Mouse (Mus musculus) forebrain, embryonic 15.5 days (tissue): Measurements from ENCODE around the gene Arpp21. TPM values are rescaled to one million over a fixed set of nuclear protein-coding genes. Genes with fewer than 3 reads are reported as not detected.
A peak's percentile ranks its signal among the peaks of the same experiment; 100 is the strongest.

ENCODE experiments used
- ATAC-seq: fragments of 200-750 bp; cut with Nextera tagmentation; replicated peaks from 2 replicates; pipeline ENCODE4 v1.8.0; 2017; ENCODE audit warnings: mild to moderate bottlenecking, moderate TSS enrichment, moderate library complexity
- H3K27ac ChIP-seq: fragments of 300-500 bp; sonication (generic); replicated peaks from 2 replicates; pipeline ENCODE4 v1.5.1; 2015; ENCODE audit warnings: mild to moderate bottlenecking, inconsistent platforms
- H3K27me3 ChIP-seq: fragments of 300-500 bp; sonication (generic); 2 replicates; pipeline ENCODE4 v1.6.1; 2015; ENCODE audit warnings: inconsistent platforms
- H3K36me3 ChIP-seq: fragments of 300-500 bp; sonication (generic); 2 replicates; pipeline ENCODE4 v1.6.1; 2015; ENCODE audit warnings: mild to moderate bottlenecking, inconsistent platforms
- H3K4me1 ChIP-seq: fragments of 300-500 bp; sonication (generic); 2 replicates; pipeline ENCODE4 v1.6.1; 2015; ENCODE audit warnings: inconsistent platforms
- H3K4me2 ChIP-seq: fragments of 300-500 bp; sonication (generic); replicated peaks from 2 replicates; pipeline ENCODE4 v1.6.1; 2015; ENCODE audit warnings: mild to moderate bottlenecking, inconsistent platforms
- H3K4me3 ChIP-seq: fragments of 300-500 bp; sonication (generic); 2 replicates; pipeline ENCODE4 v1.5.1; 2015; ENCODE audit warnings: mild to moderate bottlenecking, inconsistent platforms
- H3K9ac ChIP-seq: fragments of 300-500 bp; sonication (generic); replicated peaks from 2 replicates; pipeline ENCODE4 v1.6.1; 2015; ENCODE audit warnings: mild to moderate bottlenecking, inconsistent platforms
- H3K9me3 ChIP-seq: fragments of 300-500 bp; sonication (generic); 2 replicates; pipeline ENCODE4 v1.6.1; 2016; ENCODE audit warnings: inconsistent platforms
- WGBS: fragments of 180-500 bp; shearing (Covaris S2); methylation state at CpG from one replicate; pipeline ENCODE4 v1.1.7; 2015; ENCODE audit warnings: mixed read lengths; 5-methylcytosine and 5-hydroxymethylcytosine counted together
- polyA plus RNA-seq: library from polyadenylated mRNA; unstranded; fragments of >200 nt; fragmentation: Nextera tagmentation; extraction: Ambion mirVana; gene quantifications from 2 replicates; pipeline ENCODE4 v1.2.1, GENCODE M21; 2015

Arpp21 gene
- polyA plus RNA-seq, 1 experiment from 2014 or later, result 76.3 TPM

DNA sequence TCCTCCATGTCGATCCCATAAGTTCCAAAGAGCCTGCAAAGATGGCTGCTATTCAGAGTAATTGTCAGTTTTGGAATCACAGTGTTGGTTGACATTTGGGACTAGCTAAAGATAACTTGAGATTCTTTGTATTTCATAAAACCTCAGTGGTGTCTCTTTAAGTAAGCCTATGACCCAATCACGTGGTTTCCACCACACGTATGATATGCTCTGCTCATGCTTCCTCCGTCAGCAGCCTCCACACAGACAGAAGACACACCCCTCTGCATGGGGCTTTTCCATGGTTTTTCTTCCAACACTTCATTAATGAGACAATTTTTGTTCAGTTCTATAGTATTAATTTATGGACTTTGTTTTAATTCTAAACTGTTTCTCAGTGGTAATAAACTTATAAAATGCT is 71.1 kb downstream of the Arpp21 start:
- Histone ChIP-seq H3K9ac (no peak overlapping the region), H3K27me3 (no peaks in the 10 kb centered on the region), H3K36me3 (peaks cover 4% of the 10 kb centered on the region; the same call in 1 of the 2 replicates), H3K4me3 (no peak overlapping the region), H3K27ac (no peak overlapping the region), H3K9me3 (no peaks in the 10 kb centered on the region), H3K4me1 (no peaks in the 10 kb centered on the region), H3K4me2 (no peak overlapping the region)
- WGBS, result 85% methylated on average over 4 of the region's 4 CpGs
- ATAC-seq, result no peak

GRCm38 (mm10) chr9:112160981-112161380 is 74.8 kb downstream of the Arpp21 start:
- Histone ChIP-seq H3K27ac (no peak overlapping the region), H3K27me3 (no peaks in the 10 kb centered on the region), H3K4me2 (no peak overlapping the region), H3K9ac (no peak overlapping the region), H3K36me3 (peaks cover 6% of the 10 kb centered on the region; the same call in 1 of the 2 replicates), H3K9me3 (no peaks in the 10 kb centered on the region), H3K4me3 (no peak overlapping the region), H3K4me1 (no peaks in the 10 kb centered on the region)
- 21% methylated on average over 2 of the region's 2 CpGs for WGBS
- no peak for ATAC-seq

- no peak overlapping the region for H3K4me2 ChIP-seq
- no peak overlapping the region for H3K27ac ChIP-seq
- H3K9me3 ChIP-seq, result no peaks in the 10 kb centered on the region
- no peak for ATAC-seq
- no peak overlapping the region for H3K9ac ChIP-seq
- no peaks in the 10 kb centered on the region for H3K27me3 ChIP-seq
- H3K36me3 ChIP-seq, result peaks cover 17% of the 10 kb centered on the region; the same call in 1 of the 2 replicates
- H3K4me1 ChIP-seq, result no peaks in the 10 kb centered on the region
- H3K4me3 ChIP-seq, result no peak overlapping the region
- WGBS, result 86% methylated on average over 5 of the region's 5 CpGs
Measured at GRCm38 (mm10) chr9:112153972-112154371, 81.8 kb downstream of the Arpp21 start.

DNA sequence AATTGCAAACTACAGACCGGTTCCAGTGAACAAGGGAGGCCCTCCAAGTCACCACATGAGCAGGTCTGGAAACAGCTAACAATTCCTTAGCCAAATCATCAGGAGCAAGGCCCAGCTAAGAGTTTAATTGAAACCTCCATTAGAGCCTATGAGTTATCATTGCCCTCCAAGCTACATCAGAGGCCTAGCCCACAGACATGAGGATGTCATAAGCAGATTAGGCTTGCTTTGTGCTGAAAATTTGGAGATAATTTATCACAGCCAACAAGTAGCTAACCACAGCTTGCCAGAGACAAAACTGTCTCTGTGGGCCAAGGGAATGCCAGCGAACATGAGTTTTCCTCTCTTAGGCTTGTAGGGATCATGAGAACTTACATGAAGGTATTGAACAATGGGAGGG is 83.0 kb downstream of the Arpp21 start:
- peaks cover 17% of the 10 kb centered on the region; the same call in 1 of the 2 replicates for H3K36me3 ChIP-seq
- H3K4me2 ChIP-seq, result no peak overlapping the region
- no peaks in the 10 kb centered on the region for H3K9me3 ChIP-seq
- 87% methylated on average over 2 of the region's 2 CpGs for WGBS
- H3K4me1 ChIP-seq, result no peaks in the 10 kb centered on the region
- H3K9ac ChIP-seq, result no peak overlapping the region
- no peak overlapping the region for H3K4me3 ChIP-seq
- no peaks in the 10 kb centered on the region for H3K27me3 ChIP-seq
- no peak overlapping the region for H3K27ac ChIP-seq
- no peak for ATAC-seq

GRCm38 (mm10) chr9:112151177-112151576 is 84.6 kb downstream of the Arpp21 start:
- H3K4me1 ChIP-seq, result no peaks in the 10 kb centered on the region
- no peak for ATAC-seq
- H3K9me3 ChIP-seq, result no peaks in the 10 kb centered on the region
- no peak overlapping the region for H3K4me3 ChIP-seq
- H3K36me3 ChIP-seq, result peaks cover 12% of the 10 kb centered on the region; the same call in 1 of the 2 replicates
- 87% methylated on average over 5 of the region's 5 CpGs for WGBS
- no peaks in the 10 kb centered on the region for H3K27me3 ChIP-seq
- no peak overlapping the region for H3K4me2 ChIP-seq
- H3K9ac ChIP-seq, result no peak overlapping the region
- H3K27ac ChIP-seq, result no peak overlapping the region

GRCm38 (mm10) chr9:112140658-112141057 is 95.1 kb downstream of the Arpp21 start:
- Histone ChIP-seq H3K4me2 (no peak overlapping the region), H3K4me1 (no peaks in the 10 kb centered on the region), H3K27me3 (no peaks in the 10 kb centered on the region), H3K27ac (no peak overlapping the region), H3K9ac (no peak overlapping the region), H3K4me3 (no peak overlapping the region), H3K9me3 (no peaks in the 10 kb centered on the region), H3K36me3 (peaks cover 18% of the 10 kb centered on the region; the same call in 1 of the 2 replicates)
- 89% methylated on average over 8 of the region's 8 CpGs for WGBS
- no peak for ATAC-seq

DNA sequence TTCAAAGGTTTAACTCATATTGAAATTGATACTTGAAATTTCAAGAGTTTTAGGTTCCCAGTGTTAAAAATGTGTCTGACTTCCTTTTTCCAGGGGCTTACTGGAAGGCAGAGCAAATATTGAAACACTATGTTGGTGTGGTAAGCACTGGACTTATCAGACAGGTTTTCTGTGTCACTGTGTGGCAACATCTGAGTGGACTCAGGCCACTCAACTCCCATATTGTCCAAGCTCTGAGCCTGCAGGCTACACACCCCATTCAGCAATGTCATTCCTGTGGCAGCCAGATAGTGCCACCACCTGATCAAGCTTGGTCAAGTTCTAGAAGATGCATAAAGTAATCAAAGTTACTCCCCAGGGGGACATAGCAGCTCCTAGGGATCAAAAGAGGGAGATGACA is 97.9 kb downstream of the Arpp21 start:
- Histone ChIP-seq H3K36me3 (peaks cover 15% of the 10 kb centered on the region; the same call in 1 of the 2 replicates), H3K4me1 (no peaks in the 10 kb centered on the region), H3K4me2 (no peak overlapping the region), H3K4me3 (no peak overlapping the region), H3K9ac (no peak overlapping the region), H3K27me3 (no peaks in the 10 kb centered on the region), H3K27ac (no peak overlapping the region), H3K9me3 (no peaks in the 10 kb centered on the region)
- ATAC-seq, result no peak

- H3K27ac ChIP-seq, result peak overlapping the region; percentile 74
- H3K9ac ChIP-seq, result no peak overlapping the region
- H3K4me2 ChIP-seq, result no peak overlapping the region
- peaks cover 9% of the 10 kb centered on the region for H3K4me1 ChIP-seq
- H3K4me3 ChIP-seq, result no peak overlapping the region
- WGBS, result 6% methylated on average over 3 of the region's 3 CpGs
- H3K9me3 ChIP-seq, result no peaks in the 10 kb centered on the region
- H3K27me3 ChIP-seq, result no peaks in the 10 kb centered on the region
- peak; percentile 88 for ATAC-seq
- peaks cover 15% of the 10 kb centered on the region; the same call in 1 of the 2 replicates for H3K36me3 ChIP-seq
Measured at GRCm38 (mm10) chr9:112130812-112131211, 104.9 kb downstream of the Arpp21 start.

DNA sequence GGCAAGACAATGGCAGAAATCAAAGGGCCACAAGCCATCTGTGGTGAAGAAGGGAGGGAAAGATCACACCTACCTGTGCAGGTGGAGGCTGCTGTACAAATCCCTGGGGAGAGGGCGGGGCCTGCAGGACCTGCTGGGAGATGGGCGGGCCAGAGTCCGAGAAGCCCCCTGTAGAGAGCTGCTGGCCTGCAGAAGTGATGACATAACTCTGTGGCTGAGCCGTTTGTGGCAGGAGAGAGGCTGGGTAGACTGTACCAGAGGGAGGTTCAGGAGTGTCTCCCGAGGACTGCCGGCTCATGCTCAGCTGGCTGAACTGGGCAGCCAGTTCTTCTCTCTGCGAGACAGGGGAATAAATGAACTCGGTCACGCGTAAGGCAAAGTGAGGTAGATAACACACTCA is 111.1 kb downstream of the Arpp21 start:
- ATAC-seq, result no peak
- WGBS, result 32% methylated on average over 10 of the region's 10 CpGs
- H3K4me1 ChIP-seq, result peaks cover 11% of the 10 kb centered on the region
- H3K27ac ChIP-seq, result no peak overlapping the region
- H3K4me3 ChIP-seq, result no peak overlapping the region
- no peaks in the 10 kb centered on the region for H3K27me3 ChIP-seq
- no peaks in the 10 kb centered on the region for H3K9me3 ChIP-seq
- H3K4me2 ChIP-seq, result no peak overlapping the region
- peaks cover 20% of the 10 kb centered on the region for H3K36me3 ChIP-seq
- no peak overlapping the region for H3K9ac ChIP-seq

- no peak overlapping the region for H3K4me3 ChIP-seq
- H3K27ac ChIP-seq, result no peak overlapping the region
- no peaks in the 10 kb centered on the region for H3K9me3 ChIP-seq
- WGBS, result 72% methylated on average over 4 of the region's 4 CpGs
- H3K36me3 ChIP-seq, result peaks cover 20% of the 10 kb centered on the region
- no peak overlapping the region for H3K9ac ChIP-seq
- H3K4me1 ChIP-seq, result peaks cover 16% of the 10 kb centered on the region
- no peaks in the 10 kb centered on the region for H3K27me3 ChIP-seq
- ATAC-seq, result no peak
- H3K4me2 ChIP-seq, result no peak overlapping the region
Measured at GRCm38 (mm10) chr9:112124184-112124583, 111.6 kb downstream of the Arpp21 start.

GRCm38 (mm10) chr9:112123421-112123828 is 112.3 kb downstream of the Arpp21 start:
- ATAC-seq, result peak; percentile 71
- Histone ChIP-seq H3K36me3 (peaks cover 20% of the 10 kb centered on the region), H3K9ac (no peak overlapping the region), H3K4me1 (peaks cover 24% of the 10 kb centered on the region), H3K9me3 (no peaks in the 10 kb centered on the region), H3K4me3 (no peak overlapping the region), H3K4me2 (no peak overlapping the region), H3K27me3 (no peaks in the 10 kb centered on the region), H3K27ac (peak overlapping the region; percentile 49)
- 12% methylated on average over 6 of the region's 6 CpGs for WGBS

GRCm38 (mm10) chr9:112119535-112119934 is 116.2 kb downstream of the Arpp21 start:
- 39% methylated on average over 3 of the region's 3 CpGs for WGBS
- Histone ChIP-seq H3K4me1 (peaks cover 35% of the 10 kb centered on the region), H3K4me2 (no peak overlapping the region), H3K9ac (no peak overlapping the region), H3K36me3 (peaks cover 17% of the 10 kb centered on the region; the same call in 1 of the 2 replicates), H3K27ac (peak overlapping the region; percentile 23; the same call in 1 of the 2 replicates), H3K9me3 (no peaks in the 10 kb centered on the region), H3K27me3 (no peaks in the 10 kb centered on the region), H3K4me3 (no peak overlapping the region)
- no peak for ATAC-seq

GRCm38 (mm10) chr9:112119106-112119433 is 116.7 kb downstream of the Arpp21 start:
- Histone ChIP-seq H3K36me3 (peaks cover 15% of the 10 kb centered on the region; the same call in 1 of the 2 replicates), H3K9ac (peak overlapping the region; percentile 33; the same call in 1 of the 2 replicates), H3K4me2 (peak overlapping the region; percentile 50), H3K4me3 (peak overlapping the region; percentile 18; the same call in 1 of the 2 replicates), H3K27me3 (no peaks in the 10 kb centered on the region), H3K9me3 (no peaks in the 10 kb centered on the region), H3K27ac (peak overlapping the region; percentile 23), H3K4me1 (peaks cover 31% of the 10 kb centered on the region)
- WGBS, result 19% methylated on average over 7 of the region's 7 CpGs
- ATAC-seq, result 0 out of 2 replicates have a peak, but pooled peaks have one; percentile 32
